Mouse (Mus musculus) midbrain, embryonic 14.5 days (tissue): ENCODE data around the gene Htr2a. TPM values are rescaled to one million over a fixed set of nuclear protein-coding genes. Genes with fewer than 3 reads are reported as not detected.
A peak's percentile ranks its signal among the peaks of the same experiment; 100 is the strongest.

Experiments
- ATAC-seq: fragments of 200-750 bp; cut with Nextera tagmentation; 2 replicates; pipeline ENCODE4 v1.8.0; 2017; ENCODE audit warnings: moderate number of reproducible peaks, moderate library complexity; ENCODE audit not compliant: low FRiP score, low TSS enrichment
- DNase-seq: peaks from one replicate; pipeline ENCODE4 v3.0.0-alpha.2; 2015
- H3K27ac ChIP-seq: fragments of 300-500 bp; sonication (generic); replicated peaks from 2 replicates; pipeline ENCODE4 v1.5.1; 2014; ENCODE audit warnings: mild to moderate bottlenecking, low read depth, low read length, moderate library complexity
- H3K27me3 ChIP-seq: fragments of 300-500 bp; sonication (generic); 2 replicates; pipeline ENCODE4 v1.6.1; 2014; ENCODE audit warnings: low read length, control low read depth, mixed read lengths; ENCODE audit not compliant: control insufficient read depth, insufficient read depth
- H3K36me3 ChIP-seq: fragments of 300-500 bp; sonication (generic); 2 replicates; pipeline ENCODE4 v1.6.1; 2014; ENCODE audit warnings: low read length, control low read depth; ENCODE audit not compliant: control insufficient read depth, insufficient read depth
- H3K4me1 ChIP-seq: fragments of 300-500 bp; sonication (generic); 2 replicates; pipeline ENCODE4 v1.6.1; 2014; ENCODE audit warnings: mild to moderate bottlenecking, antibody characterized with exemption, low read length, control low read depth; ENCODE audit not compliant: control insufficient read depth, insufficient read depth
- H3K4me2 ChIP-seq: fragments of 300-500 bp; sonication (generic); 2 replicates; pipeline ENCODE4 v1.6.1; 2014; ENCODE audit warnings: mild to moderate bottlenecking, low read length, moderate library complexity
- H3K4me3 ChIP-seq: fragments of 300-500 bp; sonication (generic); replicated peaks from 2 replicates; pipeline ENCODE4 v1.5.1; 2014; ENCODE audit warnings: low read depth, low read length
- H3K9ac ChIP-seq: fragments of 300-500 bp; sonication (generic); replicated peaks from 2 replicates; pipeline ENCODE4 v1.6.1; 2014; ENCODE audit warnings: mild to moderate bottlenecking, low read length, moderate library complexity
- H3K9me3 ChIP-seq: fragments of 300-500 bp; sonication (generic); 2 replicates; pipeline ENCODE4 v1.6.1; 2016; ENCODE audit warnings: low read length, control low read depth, mixed read lengths; ENCODE audit not compliant: control insufficient read depth
- WGBS: fragments of 180-500 bp; shearing (Covaris S2); extraction: QIAGEN DNeasy Blood & Tissue Kit; methylation state at CpG from one replicate; pipeline ENCODE4 v1.1.7; 2014; 5-methylcytosine and 5-hydroxymethylcytosine counted together
- polyA plus RNA-seq: library from polyadenylated mRNA; unstranded; fragments of >200 nt; fragmentation: Nextera tagmentation; extraction: Ambion mirVana; gene quantifications from 2 replicates; pipeline ENCODE4 v1.2.1, GENCODE M21; 2014

The Htr2a gene
- polyA plus RNA-seq, 1 experiment from 2014 or later, result 3.6 TPM

DNA sequence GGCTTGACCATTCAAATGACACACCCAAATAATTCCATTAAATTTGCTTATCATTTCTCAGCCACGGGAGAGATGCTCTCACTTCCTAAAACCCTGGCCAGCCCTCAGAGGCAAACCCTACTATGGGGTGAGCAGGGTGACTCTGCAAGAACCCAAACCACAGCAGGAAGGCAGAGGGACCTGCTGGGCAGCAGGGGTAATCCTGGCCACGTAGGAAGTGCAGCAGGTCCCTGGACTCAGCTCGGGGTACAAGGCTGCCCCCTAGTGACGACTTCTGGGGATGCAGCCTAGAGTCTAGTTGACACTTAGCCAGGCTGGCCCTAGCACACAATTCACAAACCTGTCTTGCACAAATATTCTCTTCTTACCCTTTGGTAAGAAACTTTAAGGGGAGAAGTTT, 2.7 kb downstream of the Htr2a start:
- no peak overlapping the region for H3K9ac ChIP-seq
- H3K27ac ChIP-seq, result no peak overlapping the region
- WGBS, result 0% methylated on average over 4 of the region's 4 CpGs
- ATAC-seq (peak; percentile 69; the same call in 1 of the 2 replicates), DNase-seq (peak; percentile 89)
- H3K4me3 ChIP-seq, result peak overlapping the region; percentile 38
- H3K4me2 ChIP-seq, result peak overlapping the region; percentile 80
- H3K27me3 ChIP-seq, result peaks cover 5% of the 10 kb centered on the region; the same call in 1 of the 2 replicates
- no peaks in the 10 kb centered on the region for H3K4me1 ChIP-seq
- H3K9me3 ChIP-seq, result no peaks in the 10 kb centered on the region
- no peaks in the 10 kb centered on the region for H3K36me3 ChIP-seq

GRCm38 (mm10) chr14:74646107-74646793, 5.6 kb downstream of the Htr2a start:
- WGBS, result 80% methylated on average over 11 of the region's 11 CpGs
- Histone ChIP-seq H3K4me1 (no peaks in the 10 kb centered on the region), H3K27ac (no peak overlapping the region), H3K4me3 (no peak overlapping the region), H3K27me3 (peaks cover 5% of the 10 kb centered on the region; the same call in 1 of the 2 replicates), H3K4me2 (no peak overlapping the region), H3K9ac (no peak overlapping the region), H3K9me3 (no peaks in the 10 kb centered on the region), H3K36me3 (no peaks in the 10 kb centered on the region)
- DNase-seq, result no peak
- no peak for ATAC-seq

DNA sequence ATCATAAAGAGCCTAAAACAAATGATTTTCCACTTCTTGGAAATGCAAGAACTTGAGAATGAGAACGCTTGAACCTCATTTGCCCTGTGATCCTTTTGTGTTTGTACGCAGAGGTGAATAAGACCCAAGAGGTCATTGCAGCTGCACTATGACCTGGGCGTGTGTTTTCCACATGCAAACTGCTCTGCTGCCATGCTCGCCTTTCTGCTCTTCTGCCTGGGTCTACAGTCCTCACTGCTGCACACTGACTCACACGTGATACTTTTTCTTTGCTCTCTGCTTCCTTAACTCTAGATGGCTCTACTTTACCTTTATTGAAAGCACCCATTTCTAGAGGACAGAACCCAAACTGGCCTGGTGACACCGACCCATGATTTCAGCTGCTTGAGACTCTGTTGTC, 9.4 kb downstream of the Htr2a start:
- no peak overlapping the region for H3K9ac ChIP-seq
- H3K4me3 ChIP-seq, result no peak overlapping the region
- H3K27ac ChIP-seq, result no peak overlapping the region
- WGBS, result 89% methylated on average over 6 of the region's 6 CpGs
- no peaks in the 10 kb centered on the region for H3K4me1 ChIP-seq
- no peaks in the 10 kb centered on the region for H3K27me3 ChIP-seq
- ATAC-seq (no peak), DNase-seq (no peak)
- H3K4me2 ChIP-seq, result no peak overlapping the region
- no peaks in the 10 kb centered on the region for H3K9me3 ChIP-seq
- no peaks in the 10 kb centered on the region for H3K36me3 ChIP-seq

- H3K9me3 ChIP-seq, result no peaks in the 10 kb centered on the region
- H3K4me1 ChIP-seq, result no peaks in the 10 kb centered on the region
- no peak overlapping the region for H3K9ac ChIP-seq
- DNase-seq (no peak), ATAC-seq (no peak)
- WGBS, result 89% methylated on average over 4 of the region's 4 CpGs
- no peak overlapping the region for H3K27ac ChIP-seq
- H3K27me3 ChIP-seq, result no peaks in the 10 kb centered on the region
- no peaks in the 10 kb centered on the region for H3K36me3 ChIP-seq
- H3K4me2 ChIP-seq, result no peak overlapping the region
- H3K4me3 ChIP-seq, result no peak overlapping the region
Observed at GRCm38 (mm10) chr14:74651678-74652077, 11.0 kb downstream of the Htr2a start.

- WGBS, result 90% methylated on average over 7 of the region's 7 CpGs
- H3K9ac ChIP-seq, result no peak overlapping the region
- no peak for DNase-seq
- no peaks in the 10 kb centered on the region for H3K9me3 ChIP-seq
- no peaks in the 10 kb centered on the region for H3K27me3 ChIP-seq
- no peak overlapping the region for H3K4me2 ChIP-seq
- H3K36me3 ChIP-seq, result no peaks in the 10 kb centered on the region
- H3K4me1 ChIP-seq, result no peaks in the 10 kb centered on the region
- H3K4me3 ChIP-seq, result no peak overlapping the region
- no peak overlapping the region for H3K27ac ChIP-seq
- ATAC-seq, result no peak
Observed at GRCm38 (mm10) chr14:74657227-74657626, 16.6 kb downstream of the Htr2a start.

- 85% methylated on average over 8 of the region's 8 CpGs for WGBS
- 0 out of 2 replicates have a peak overlapping the region, but pooled peaks have one; percentile 32 for H3K27ac ChIP-seq
- H3K4me3 ChIP-seq, result no peak overlapping the region
- no peak overlapping the region for H3K4me2 ChIP-seq
- DNase-seq (no peak), ATAC-seq (no peak)
- no peaks in the 10 kb centered on the region for H3K27me3 ChIP-seq
- H3K9ac ChIP-seq, result no peak overlapping the region
- H3K4me1 ChIP-seq, result no peaks in the 10 kb centered on the region
- H3K36me3 ChIP-seq, result no peaks in the 10 kb centered on the region
- H3K9me3 ChIP-seq, result no peaks in the 10 kb centered on the region
Observed at GRCm38 (mm10) chr14:74659411-74659841, 18.8 kb downstream of the Htr2a start.

DNA sequence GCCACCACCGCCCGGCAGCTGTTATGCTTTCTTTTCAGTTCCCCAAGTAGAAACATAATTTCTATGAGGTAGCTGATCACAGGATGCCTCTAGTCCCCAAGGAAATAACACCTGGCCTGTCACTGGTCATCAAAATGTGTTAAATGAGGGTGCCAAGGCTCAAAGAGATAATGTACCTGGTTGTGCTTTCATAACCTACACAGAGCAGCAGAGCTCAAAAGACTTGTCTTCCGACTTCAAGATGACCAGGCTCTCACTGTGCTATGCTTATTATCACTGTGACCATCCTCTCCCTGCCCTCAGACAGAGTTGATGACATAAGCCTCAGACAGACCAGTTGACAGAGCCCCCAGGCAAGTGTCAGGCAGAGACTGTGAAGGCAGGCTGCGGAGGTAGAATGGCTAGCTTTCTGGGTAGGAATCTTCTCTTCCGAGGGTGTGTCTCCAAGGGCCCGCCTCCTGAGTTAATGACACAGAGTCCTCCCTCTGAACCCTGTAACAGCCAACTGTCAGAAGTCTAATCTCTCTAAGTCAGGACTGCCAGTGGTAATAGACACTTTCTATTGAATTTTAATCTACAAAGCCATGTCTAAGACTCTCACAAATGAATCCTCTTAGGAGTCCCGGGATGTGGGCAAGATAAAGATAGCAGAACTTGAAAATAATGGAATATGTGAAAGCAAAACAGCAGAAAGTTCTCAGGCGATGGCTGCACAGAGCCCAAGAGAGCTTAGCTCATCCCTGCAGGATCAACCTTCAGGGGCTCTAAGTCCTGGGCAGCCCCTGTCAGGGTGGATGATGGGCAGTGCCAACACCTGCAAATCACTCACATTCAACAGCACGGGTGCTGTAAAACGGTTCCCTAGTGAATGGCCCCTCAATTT, 31.7 kb downstream of the Htr2a start:
- Histone ChIP-seq H3K36me3 (no peaks in the 10 kb centered on the region), H3K4me2 (no peak overlapping the region), H3K27me3 (no peaks in the 10 kb centered on the region), H3K4me3 (no peak overlapping the region), H3K27ac (no peak overlapping the region), H3K9ac (no peak overlapping the region), H3K4me1 (no peaks in the 10 kb centered on the region), H3K9me3 (no peaks in the 10 kb centered on the region)
- 62% methylated on average over 10 of the region's 10 CpGs for whole genome bisulfite sequencing
- DNase-seq (peak; percentile 32), ATAC-seq (no peak; the same call in 1 of the 2 replicates)

DNA sequence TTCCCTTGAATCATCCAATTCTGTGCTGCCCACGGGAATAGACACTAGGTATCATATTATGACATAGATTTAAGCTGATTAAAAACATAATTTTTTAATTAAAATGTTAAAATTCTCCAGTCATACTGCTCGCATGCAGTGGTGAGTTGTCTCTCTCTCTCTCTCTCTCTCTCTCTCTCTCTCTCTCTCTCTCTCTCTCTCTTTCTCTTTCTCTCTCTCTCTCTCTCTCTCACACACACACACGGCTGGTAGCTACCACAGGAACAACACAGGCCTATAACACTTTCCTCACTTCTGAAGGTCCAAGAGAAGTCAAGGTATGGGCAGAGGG, 32.3 kb downstream of the Htr2a start:
- Histone ChIP-seq H3K27me3 (no peaks in the 10 kb centered on the region), H3K36me3 (no peaks in the 10 kb centered on the region), H3K9me3 (no peaks in the 10 kb centered on the region), H3K4me3 (no peak overlapping the region), H3K9ac (no peak overlapping the region), H3K4me2 (no peak overlapping the region), H3K4me1 (no peaks in the 10 kb centered on the region), H3K27ac (no peak overlapping the region)
- no peak for ATAC-seq
- DNase-seq, result no peak
- WGBS, result 67% methylated on average over 3 of the region's 3 CpGs
